Mouse (Mus musculus): Measurements from ENCODE around the gene Cstf1. TPM values are rescaled to one million over a fixed set of nuclear protein-coding genes. Genes with fewer than 3 reads are reported as not detected.

Cstf1 gene
- polyA plus RNA-seq, 1 experiment = 52.1 TPM

- Histone ChIP-seq H3K4me3 (ENCODE audit: low read depth, low read length) (no peak overlapping the region), H3K36me3 (ENCODE audit: control insufficient read depth, insufficient read depth, low read length, poor library complexity, severe bottlenecking) (peaks cover 54% of the 10 kb centered on the region), H3K9me3 (replicated peaks; ENCODE audit: control insufficient read depth, insufficient read depth, low read length, poor library complexity, severe bottlenecking) (no peaks in the 10 kb centered on the region), H3K27me3 (ENCODE audit: control insufficient read depth, insufficient read depth, low read length, poor library complexity, severe bottlenecking) (no peaks in the 10 kb centered on the region), H3K9ac (ENCODE audit: low read depth, poor library complexity, severe bottlenecking) (no peak overlapping the region), H3K27ac (ENCODE audit: insufficient read depth, low read length) (no peak overlapping the region), H3K4me1 (ENCODE audit: control insufficient read depth, insufficient read depth, low read length) (no peaks in the 10 kb centered on the region)
- TF ChIP-seq CTCF (IDR thresholded peaks at IDR 0.05; ENCODE audit: low read depth, low read length) (no peak), EP300 (IDR thresholded peaks at IDR 0.05; ENCODE audit: insufficient read depth, low read depth, low read length) (no peak), POLR2A (IDR thresholded peaks at IDR 0.05; ENCODE audit: insufficient read depth, low read length) (no peak)
These were observed 14.6 kb upstream of the Cstf1 start for GRCm38 (mm10) chr2:172355833-172356232.

- no peak overlapping the region for H3K27ac ChIP-seq (ENCODE audit: insufficient read depth, low read length)
- H3K36me3 ChIP-seq (ENCODE audit: control insufficient read depth, insufficient read depth, low read length, poor library complexity, severe bottlenecking) = peaks cover 86% of the 10 kb centered on the region
- no peak overlapping the region for H3K9ac ChIP-seq (ENCODE audit: low read depth, poor library complexity, severe bottlenecking)
- no peak overlapping the region for H3K4me3 ChIP-seq (ENCODE audit: low read depth, low read length)
- no peaks in the 10 kb centered on the region for H3K27me3 ChIP-seq (ENCODE audit: control insufficient read depth, insufficient read depth, low read length, poor library complexity, severe bottlenecking)
- no peaks in the 10 kb centered on the region for H3K9me3 ChIP-seq (replicated peaks; ENCODE audit: control insufficient read depth, insufficient read depth, low read length, poor library complexity, severe bottlenecking)
- no peaks in the 10 kb centered on the region for H3K4me1 ChIP-seq (ENCODE audit: control insufficient read depth, insufficient read depth, low read length)
- TF ChIP-seq EP300 (IDR thresholded peaks at IDR 0.05; ENCODE audit: insufficient read depth, low read depth, low read length) (no peak), CTCF (IDR thresholded peaks at IDR 0.05; ENCODE audit: low read depth, low read length) (no peak), POLR2A (IDR thresholded peaks at IDR 0.05; ENCODE audit: insufficient read depth, low read length) (no peak)
These were observed 7.3 kb upstream of the Cstf1 start for GRCm38 (mm10) chr2:172363176-172363575.

- Histone ChIP-seq H3K27ac (ENCODE audit: insufficient read depth, low read length) (no peak overlapping the region), H3K9ac (ENCODE audit: low read depth, poor library complexity, severe bottlenecking) (peak overlapping the region; percentile 87), H3K4me1 (ENCODE audit: control insufficient read depth, insufficient read depth, low read length) (no peaks in the 10 kb centered on the region), H3K4me3 (ENCODE audit: low read depth, low read length) (peak overlapping the region; percentile 75), H3K27me3 (ENCODE audit: control insufficient read depth, insufficient read depth, low read length, poor library complexity, severe bottlenecking) (no peaks in the 10 kb centered on the region), H3K9me3 (replicated peaks; ENCODE audit: control insufficient read depth, insufficient read depth, low read length, poor library complexity, severe bottlenecking) (no peaks in the 10 kb centered on the region), H3K36me3 (ENCODE audit: control insufficient read depth, insufficient read depth, low read length, poor library complexity, severe bottlenecking) (peaks cover 56% of the 10 kb centered on the region)
- TF ChIP-seq EP300 (IDR thresholded peaks at IDR 0.05; ENCODE audit: insufficient read depth, low read depth, low read length) = no peak
- no peak for TF ChIP-seq CTCF (IDR thresholded peaks at IDR 0.05; ENCODE audit: low read depth, low read length)
- TF ChIP-seq POLR2A (IDR thresholded peaks at IDR 0.05; ENCODE audit: insufficient read depth, low read length) = no peak
These were observed 777 bp downstream of the Cstf1 start for GRCm38 (mm10) chr2:172371258-172371657.

GRCm38 (mm10) chr2:172376551-172376950 lies 6.1 kb downstream of the Cstf1 start:
- H3K27me3 ChIP-seq (ENCODE audit: control insufficient read depth, insufficient read depth, low read length, poor library complexity, severe bottlenecking) = no peaks in the 10 kb centered on the region
- peaks cover 4% of the 10 kb centered on the region for H3K4me1 ChIP-seq (ENCODE audit: control insufficient read depth, insufficient read depth, low read length)
- no peak overlapping the region for H3K4me3 ChIP-seq (ENCODE audit: low read depth, low read length)
- TF ChIP-seq CTCF (IDR thresholded peaks at IDR 0.05; ENCODE audit: low read depth, low read length) = no peak
- no peak for TF ChIP-seq EP300 (IDR thresholded peaks at IDR 0.05; ENCODE audit: insufficient read depth, low read depth, low read length)
- no peak for TF ChIP-seq POLR2A (IDR thresholded peaks at IDR 0.05; ENCODE audit: insufficient read depth, low read length)
- no peaks in the 10 kb centered on the region for H3K9me3 ChIP-seq (replicated peaks; ENCODE audit: control insufficient read depth, insufficient read depth, low read length, poor library complexity, severe bottlenecking)
- H3K9ac ChIP-seq (ENCODE audit: low read depth, poor library complexity, severe bottlenecking) = no peak overlapping the region
- peaks cover 78% of the 10 kb centered on the region for H3K36me3 ChIP-seq (ENCODE audit: control insufficient read depth, insufficient read depth, low read length, poor library complexity, severe bottlenecking)
- no peak overlapping the region for H3K27ac ChIP-seq (ENCODE audit: insufficient read depth, low read length)

GRCm38 (mm10) chr2:172376999-172377515 lies 6.6 kb downstream of the Cstf1 start:
- H3K27me3 ChIP-seq (ENCODE audit: control insufficient read depth, insufficient read depth, low read length, poor library complexity, severe bottlenecking) = no peaks in the 10 kb centered on the region
- H3K4me1 ChIP-seq (ENCODE audit: control insufficient read depth, insufficient read depth, low read length) = peaks cover 4% of the 10 kb centered on the region
- no peak overlapping the region for H3K9ac ChIP-seq (ENCODE audit: low read depth, poor library complexity, severe bottlenecking)
- H3K4me3 ChIP-seq (ENCODE audit: low read depth, low read length) = no peak overlapping the region
- H3K9me3 ChIP-seq (replicated peaks; ENCODE audit: control insufficient read depth, insufficient read depth, low read length, poor library complexity, severe bottlenecking) = no peaks in the 10 kb centered on the region
- H3K36me3 ChIP-seq (ENCODE audit: control insufficient read depth, insufficient read depth, low read length, poor library complexity, severe bottlenecking) = peaks cover 78% of the 10 kb centered on the region
- TF ChIP-seq CTCF (IDR thresholded peaks at IDR 0.05; ENCODE audit: low read depth, low read length) (no peak), POLR2A (IDR thresholded peaks at IDR 0.05; ENCODE audit: insufficient read depth, low read length) (no peak), EP300 (IDR thresholded peaks at IDR 0.05; ENCODE audit: insufficient read depth, low read depth, low read length) (no peak)
- H3K27ac ChIP-seq (ENCODE audit: insufficient read depth, low read length) = no peak overlapping the region

GRCm38 (mm10) chr2:172378332-172378731 lies 7.9 kb downstream of the Cstf1 start:
- Histone ChIP-seq H3K9ac (ENCODE audit: low read depth, poor library complexity, severe bottlenecking) (no peak overlapping the region), H3K4me1 (ENCODE audit: control insufficient read depth, insufficient read depth, low read length) (peaks cover 4% of the 10 kb centered on the region), H3K27me3 (ENCODE audit: control insufficient read depth, insufficient read depth, low read length, poor library complexity, severe bottlenecking) (no peaks in the 10 kb centered on the region), H3K36me3 (ENCODE audit: control insufficient read depth, insufficient read depth, low read length, poor library complexity, severe bottlenecking) (peaks cover 71% of the 10 kb centered on the region), H3K9me3 (replicated peaks; ENCODE audit: control insufficient read depth, insufficient read depth, low read length, poor library complexity, severe bottlenecking) (no peaks in the 10 kb centered on the region), H3K4me3 (ENCODE audit: low read depth, low read length) (no peak overlapping the region), H3K27ac (ENCODE audit: insufficient read depth, low read length) (no peak overlapping the region)
- TF ChIP-seq CTCF (IDR thresholded peaks at IDR 0.05; ENCODE audit: low read depth, low read length) (peak; percentile 70), POLR2A (IDR thresholded peaks at IDR 0.05; ENCODE audit: insufficient read depth, low read length) (no peak)

Measured in ES-Bruce4 (cell line).